Mouse (Mus musculus): ENCODE measurements around the gene Prph. TPM values are rescaled to one million over a fixed set of nuclear protein-coding genes. Genes with fewer than 3 reads are reported as not detected.
"Not testable (repeated sequence)": the region's sequence is repeated elsewhere in the genome, so short reads cannot be mapped to it uniquely, and the experiment has no call there.

Gene Prph
- total RNA-seq, 2 experiments from 2014 or later, result 1.2 to 1.4 TPM

DNA sequence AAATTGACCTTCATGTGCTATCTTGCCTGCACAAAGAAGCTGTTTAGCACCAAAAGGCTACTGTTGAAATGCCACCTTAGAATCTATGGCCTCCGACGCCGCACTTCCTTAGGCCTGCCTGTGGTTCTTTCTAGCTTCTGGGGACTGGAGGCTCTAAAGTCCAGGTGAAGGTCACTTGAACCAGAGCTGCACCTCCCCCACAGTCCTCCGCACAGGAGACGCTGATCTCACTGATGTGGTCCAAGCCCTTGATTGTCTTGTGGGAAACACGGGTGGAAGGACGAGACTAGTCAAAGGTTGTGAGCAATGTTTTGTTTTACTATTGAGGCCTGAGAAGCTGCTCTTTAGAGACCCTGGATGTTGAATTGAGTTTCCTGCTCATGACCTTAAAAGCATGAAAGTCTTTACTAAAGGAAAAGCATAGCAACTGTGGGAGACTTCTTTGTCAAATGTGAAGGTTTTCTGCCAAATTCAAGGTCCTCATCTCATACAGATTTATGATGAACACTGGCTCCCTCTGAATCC is 22.2 kb upstream of the Prph start:
- DNase-seq (ENCODE audit: extremely low spot score in 1 of 2, low spot score in 1 of 2), result no peak

DNA sequence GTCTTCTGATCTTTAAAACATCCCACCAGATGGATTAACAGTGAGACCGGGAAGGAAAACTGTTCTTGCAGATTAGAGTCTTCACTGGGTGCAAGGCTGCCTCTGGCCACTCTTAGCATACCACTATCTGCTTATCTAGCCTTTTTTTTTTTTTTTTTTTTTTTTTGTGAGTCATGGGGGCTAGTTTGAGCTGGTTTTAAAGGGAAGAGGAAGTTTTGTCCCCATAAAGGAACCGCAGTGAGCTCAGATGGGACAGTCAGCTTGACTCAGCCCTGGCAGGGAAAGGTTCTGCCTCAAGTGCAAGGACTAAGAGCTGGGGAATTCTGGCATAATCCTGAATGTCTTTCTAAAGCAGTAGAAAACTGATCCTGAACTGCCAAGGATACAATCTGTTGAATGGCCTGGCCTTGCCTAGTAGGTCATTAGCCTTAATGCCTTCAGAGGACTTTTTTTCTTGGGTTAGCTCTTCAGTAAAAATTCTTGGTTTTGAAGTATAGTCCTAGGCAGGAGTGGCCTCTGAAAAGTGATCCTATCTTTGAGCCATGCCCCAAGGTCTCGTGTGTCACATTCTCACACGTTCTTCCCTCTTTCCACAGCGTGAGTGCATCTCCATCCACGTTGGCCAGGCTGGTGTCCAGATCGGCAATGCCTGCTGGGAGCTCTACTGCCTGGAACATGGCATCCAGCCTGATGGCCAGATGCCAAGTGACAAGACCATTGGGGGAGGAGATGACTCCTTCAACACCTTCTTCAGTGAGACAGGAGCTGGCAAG is 21.3 kb upstream of the Prph start:
- DNase-seq (ENCODE audit: extremely low spot score in 1 of 2, low spot score in 1 of 2), result no peak

DNA sequence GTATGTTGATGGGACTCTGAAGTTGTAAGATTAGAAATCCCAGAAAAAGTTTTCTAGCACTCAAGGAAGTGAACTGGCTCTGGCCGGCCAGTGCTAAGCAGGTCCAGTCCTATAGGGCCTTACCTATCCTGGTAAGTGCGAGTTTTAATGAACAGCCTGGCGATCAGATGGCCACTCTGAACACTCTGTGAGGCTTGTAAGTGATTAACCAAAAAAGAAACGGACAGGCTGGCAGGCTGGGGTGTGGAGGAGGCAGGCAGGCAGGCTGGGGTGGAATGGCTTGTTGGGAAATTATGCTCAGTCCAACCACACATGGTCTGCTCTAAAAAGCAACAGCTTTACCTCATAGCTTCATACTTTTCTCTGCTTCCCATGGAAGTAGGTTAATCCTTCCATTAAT is 19.5 kb upstream of the Prph start:
- no peak for DNase-seq (ENCODE audit: extremely low spot score in 1 of 2, low spot score in 1 of 2)

DNA sequence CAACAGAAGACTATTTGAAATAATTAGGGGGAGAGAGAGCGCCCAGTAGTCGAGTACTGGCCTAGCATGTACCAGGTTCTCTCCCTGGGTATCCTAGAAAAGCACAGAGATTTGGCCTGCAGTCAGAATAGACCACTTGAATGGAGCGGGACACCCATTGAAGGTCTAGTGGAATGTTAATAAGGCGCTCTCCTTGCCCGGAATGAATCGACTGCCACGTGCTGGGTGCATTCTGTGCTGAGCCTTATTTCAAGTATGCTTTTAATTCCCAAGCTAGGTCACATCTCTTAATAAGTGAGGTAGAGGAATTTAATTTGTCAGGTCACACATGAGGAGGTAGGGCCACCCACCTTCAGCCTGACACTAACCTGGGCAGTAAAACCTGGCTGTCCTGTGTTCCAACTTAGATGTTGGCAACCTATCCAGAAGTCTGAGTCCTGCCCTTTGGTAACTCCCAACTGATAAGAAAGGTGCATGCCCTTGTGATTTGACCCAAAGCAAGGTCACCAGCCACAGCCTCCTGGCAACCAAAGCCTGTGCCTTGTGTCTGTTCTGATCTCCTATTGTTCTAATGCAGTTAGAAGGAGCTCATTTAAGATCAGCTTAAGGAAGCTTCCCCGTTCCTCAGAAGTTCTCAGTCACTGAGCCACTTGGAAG is 18.6 kb upstream of the Prph start:
- no peak for DNase-seq (ENCODE audit: extremely low spot score in 1 of 2, low spot score in 1 of 2)

- DNase-seq (ENCODE audit: extremely low spot score in 1 of 2, low spot score in 1 of 2), result no peak
Observed at GRCm38 (mm10) chr15:99038025-99038424, 16.9 kb upstream of the Prph start.

DNA sequence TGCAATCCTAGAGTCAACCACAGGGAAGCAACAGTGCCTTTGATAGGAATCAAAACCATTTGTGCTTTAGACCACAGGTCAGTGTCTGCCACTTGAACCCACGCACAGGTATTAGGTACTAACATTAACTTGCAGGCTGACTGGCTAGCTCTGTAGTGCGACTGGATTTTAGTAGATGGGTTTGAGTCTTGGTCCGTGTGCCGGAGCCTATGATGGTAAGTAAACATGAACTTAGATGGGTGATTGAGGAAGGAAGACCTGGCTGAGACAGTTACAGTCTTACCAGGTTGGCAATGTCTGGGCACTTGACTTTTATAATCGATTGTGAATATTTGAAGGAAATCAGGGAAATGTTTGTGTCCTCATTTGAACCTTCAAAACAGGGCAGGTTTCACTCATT is 16.2 kb upstream of the Prph start:
- DNase-seq (ENCODE audit: extremely low spot score in 1 of 2, low spot score in 1 of 2), result no peak

DNA sequence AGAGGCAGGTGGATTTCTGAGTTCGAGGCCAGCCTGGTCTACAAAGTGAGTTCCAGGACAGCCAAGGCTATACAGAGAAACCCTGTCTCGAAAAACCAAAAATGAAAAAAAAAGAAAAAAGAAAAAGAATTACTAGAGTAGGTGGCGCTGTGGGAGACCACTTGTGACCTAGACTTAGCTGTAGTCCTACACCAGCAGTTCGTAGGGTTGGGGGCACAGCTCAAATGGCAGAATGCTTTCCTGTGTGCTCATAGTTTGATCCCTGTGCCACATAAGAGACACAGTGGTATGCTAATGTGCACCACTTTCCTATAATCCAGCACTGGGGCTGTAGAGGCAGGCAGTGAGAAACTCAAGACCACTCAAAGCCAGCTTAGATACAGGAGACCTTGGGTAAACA is 15.7 kb upstream of the Prph start:
- DNase-seq (ENCODE audit: extremely low spot score in 1 of 2, low spot score in 1 of 2), result no peak

DNA sequence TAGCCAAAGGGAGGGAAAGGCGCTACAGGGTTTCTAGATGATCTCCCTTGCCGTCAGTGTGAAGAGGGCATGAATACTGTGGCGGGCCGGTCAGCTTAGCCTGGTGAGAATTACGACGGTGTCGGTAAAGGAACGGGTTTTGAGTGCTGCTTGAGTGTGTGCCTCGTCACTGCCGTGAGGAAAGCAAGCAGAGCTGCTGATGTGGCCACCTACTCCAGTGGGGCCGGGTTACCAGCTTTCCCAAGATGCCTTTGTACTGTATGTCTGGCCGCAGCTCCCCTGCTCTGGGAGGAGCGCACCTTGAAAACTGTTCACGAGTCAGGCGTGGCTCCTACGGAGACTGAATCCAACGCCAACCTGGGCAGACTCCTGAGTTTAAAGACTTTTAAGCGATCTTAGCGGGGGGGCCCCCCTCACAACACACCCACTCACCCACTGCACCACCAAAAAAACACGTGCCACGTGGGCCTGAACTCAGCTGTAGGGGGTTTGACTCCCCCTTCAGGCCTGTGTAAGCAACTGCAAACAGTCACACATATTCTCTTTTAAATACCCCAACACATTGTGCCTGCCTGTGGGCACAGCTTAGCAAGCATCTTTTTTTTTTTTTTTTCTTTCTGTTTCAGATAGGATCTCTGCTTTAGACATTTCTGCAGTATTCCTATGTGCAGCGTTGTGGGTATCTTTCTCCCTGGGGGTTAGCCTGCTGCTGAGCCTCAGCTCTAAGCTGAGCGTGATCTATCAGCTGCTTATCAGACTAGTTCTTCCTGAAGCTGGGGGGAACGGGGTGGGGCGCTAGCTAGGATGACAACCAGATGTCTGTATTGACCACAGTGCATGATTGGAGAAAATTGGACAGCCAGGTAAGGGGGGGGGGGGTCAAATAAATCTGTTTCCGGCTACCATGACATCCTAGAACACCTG is 14.7 kb upstream of the Prph start:
- DNase-seq (ENCODE audit: extremely low spot score in 1 of 2, low spot score in 1 of 2), result no peak

- DNase-seq (ENCODE audit: extremely low spot score in 1 of 2, low spot score in 1 of 2), result no peak
Observed at GRCm38 (mm10) chr15:99040920-99041856, 13.8 kb upstream of the Prph start.

DNA sequence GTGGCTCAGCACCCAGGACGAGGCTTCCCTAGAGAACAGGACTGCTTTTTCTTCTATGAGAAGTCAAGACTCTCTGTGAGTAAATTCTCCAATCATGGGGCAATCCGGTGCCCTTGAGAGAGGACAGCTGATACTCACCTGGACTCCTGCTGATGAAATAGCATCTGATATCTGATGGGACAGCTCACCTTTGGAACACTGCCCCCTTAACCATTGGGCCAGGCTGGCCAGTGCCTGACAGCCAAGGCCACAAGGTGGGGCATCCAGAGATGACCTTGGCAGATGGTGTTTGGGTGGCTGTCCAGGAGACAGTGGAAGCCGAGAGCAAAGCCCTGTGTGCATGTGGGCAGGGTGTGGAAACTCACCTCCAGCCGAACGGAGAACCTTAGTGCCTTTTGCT is 12.6 kb upstream of the Prph start:
- DNase-seq (ENCODE audit: extremely low spot score in 1 of 2, low spot score in 1 of 2), result no peak

DNA sequence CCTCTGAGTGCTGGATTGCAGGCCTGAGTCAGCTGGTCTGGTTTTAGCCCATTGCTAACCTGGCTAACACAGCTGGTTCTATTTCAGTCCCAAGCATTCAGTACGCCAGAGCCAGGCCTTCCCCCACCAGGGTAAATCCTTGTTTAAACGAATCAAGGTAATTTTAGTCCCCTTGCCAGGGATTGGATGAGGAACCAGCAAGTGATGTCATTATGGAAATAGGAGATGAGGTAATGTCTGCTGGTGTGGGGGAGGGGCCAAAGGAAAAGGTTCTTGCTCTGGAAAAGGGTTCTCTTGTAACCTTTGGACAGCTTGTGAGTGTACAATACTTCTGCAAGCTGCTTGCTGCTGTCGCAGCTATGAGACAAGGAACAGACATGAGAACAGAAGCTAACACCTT is 10.1 kb upstream of the Prph start:
- no peak for DNase-seq (ENCODE audit: extremely low spot score in 1 of 2, low spot score in 1 of 2)

DNA sequence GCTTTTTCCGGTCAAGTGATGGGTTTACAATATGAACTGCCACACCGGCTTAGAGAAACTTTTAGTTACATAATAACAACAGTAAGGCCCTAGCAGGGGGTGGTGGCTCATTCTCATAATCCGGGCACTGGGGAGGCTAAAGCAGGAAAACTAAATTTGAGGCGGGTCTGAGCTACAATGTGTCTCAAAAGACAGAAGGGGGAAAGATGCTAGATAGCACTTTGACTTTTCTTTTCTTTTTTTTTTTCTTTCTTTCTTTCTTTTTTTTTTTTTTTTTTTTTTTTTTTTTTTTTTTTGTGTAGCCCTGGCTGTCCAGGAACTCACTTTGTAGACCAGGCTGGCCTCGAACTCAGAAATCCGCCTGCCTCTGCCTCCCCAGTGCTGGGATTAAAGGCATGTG is 9.2 kb upstream of the Prph start:
- not testable (repeated sequence) for DNase-seq (ENCODE audit: extremely low spot score in 1 of 2, low spot score in 1 of 2)

- peak in 1 of 2 experiments; percentile 46 for DNase-seq (ENCODE audit: extremely low spot score in 1 of 2, low spot score in 1 of 2)
Observed at GRCm38 (mm10) chr15:99049473-99050253, 5.3 kb upstream of the Prph start.

DNA sequence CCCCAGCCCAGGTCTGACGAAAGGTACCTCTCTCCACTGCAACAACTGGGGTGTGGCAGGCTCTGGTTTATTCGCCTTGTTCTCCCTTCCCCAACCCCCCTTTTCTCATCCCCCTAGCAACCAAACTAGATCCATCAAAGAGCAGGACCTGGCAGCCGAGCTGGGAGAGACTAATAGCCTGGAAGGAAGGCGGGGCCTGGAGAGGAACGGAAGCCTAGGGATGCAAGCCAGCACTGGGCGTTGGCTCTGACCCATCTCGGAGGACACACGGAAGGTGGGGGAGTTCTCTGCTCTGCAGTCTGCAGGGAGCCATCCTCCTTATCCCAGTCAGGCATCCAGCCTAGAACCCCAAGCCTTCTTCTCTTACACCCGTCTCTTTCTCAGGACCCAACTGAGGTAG is 1.6 kb upstream of the Prph start:
- no peak for DNase-seq (ENCODE audit: extremely low spot score in 1 of 2, low spot score in 1 of 2)

GRCm38 (mm10) chr15:99055511-99055961 is 562 bp downstream of the Prph start:
- DNase-seq (ENCODE audit: extremely low spot score in 1 of 2, low spot score in 1 of 2), result peak in 1 of 2 experiments; percentile 39

DNA sequence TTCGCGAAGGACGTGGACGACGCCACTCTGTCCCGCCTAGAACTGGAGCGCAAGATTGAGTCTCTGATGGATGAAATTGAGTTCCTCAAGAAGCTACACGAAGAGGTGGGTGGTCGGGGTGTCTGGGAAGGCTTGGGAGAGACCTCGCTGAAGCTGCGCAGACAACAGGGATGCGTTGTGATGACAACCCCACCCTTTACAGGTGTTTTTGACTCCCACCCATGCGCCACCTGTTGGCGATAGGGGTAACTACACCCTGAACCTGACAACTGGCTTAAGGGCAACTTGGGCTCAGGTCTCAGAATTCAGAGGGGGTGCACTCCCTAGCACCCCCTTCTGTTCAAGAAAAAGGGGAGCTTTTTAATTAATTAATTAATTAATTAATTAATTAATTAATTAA is 1.4 kb downstream of the Prph start:
- peak in 1 of 2 experiments; percentile 15 for DNase-seq (ENCODE audit: extremely low spot score in 1 of 2, low spot score in 1 of 2)

DNA sequence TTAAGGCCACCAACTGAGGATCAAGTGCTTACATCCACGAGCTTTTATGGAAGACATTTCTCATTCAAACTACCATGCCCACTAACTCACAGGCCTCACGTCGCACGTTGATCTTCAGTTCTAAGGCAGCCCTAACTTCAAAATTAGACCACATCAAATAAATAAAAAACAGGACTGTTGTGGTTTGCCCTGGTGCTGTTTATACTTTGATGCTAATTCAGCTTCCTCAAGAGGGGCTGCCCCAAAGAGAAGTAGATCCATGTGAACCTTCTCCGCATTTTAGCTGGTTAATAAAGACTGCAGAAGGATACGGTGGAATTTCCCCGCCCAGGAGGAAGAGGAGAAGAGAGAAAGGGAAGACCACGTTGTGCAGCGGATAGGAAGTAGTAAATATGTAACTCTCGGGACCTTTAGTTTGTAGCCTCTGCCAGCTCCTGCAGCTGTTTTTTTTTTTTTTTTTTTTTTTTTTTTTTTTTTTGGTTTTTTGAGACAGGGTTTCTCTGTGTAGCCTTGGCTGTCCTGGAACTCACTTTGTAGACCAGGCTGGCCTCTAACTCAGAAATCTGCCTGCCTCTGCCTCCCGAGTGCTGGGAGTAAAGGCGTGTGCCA is 10.7 kb downstream of the Prph start:
- no peak for DNase-seq (ENCODE audit: extremely low spot score in 1 of 2, low spot score in 1 of 2)

GRCm38 (mm10) chr15:99071988-99072387 is 17.0 kb downstream of the Prph start:
- no peak for DNase-seq (ENCODE audit: extremely low spot score in 1 of 2, low spot score in 1 of 2)
